Comparison of ENCODE assay signal across 25 mouse cellular contexts in the genomic region with DNA sequence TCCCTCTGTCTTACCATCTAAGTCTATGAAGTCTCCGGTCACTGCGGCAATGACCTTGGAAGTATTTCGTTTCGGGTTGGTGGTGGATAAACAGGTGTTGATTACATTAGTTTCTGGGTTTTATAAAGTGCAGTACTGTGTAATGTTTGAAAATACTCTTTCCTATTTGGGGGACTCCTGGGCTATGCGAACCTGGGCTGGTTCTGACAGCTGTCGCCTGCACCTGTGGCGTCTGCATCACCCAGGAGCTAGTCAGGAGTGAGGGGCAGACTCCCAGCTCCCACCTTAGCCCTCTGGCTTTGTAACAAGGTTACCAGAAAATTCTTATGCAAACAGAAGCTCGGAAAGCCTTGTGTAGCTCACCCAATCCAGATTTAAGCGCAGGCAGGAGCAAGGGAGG.
DNase-seq lines count a peak whose midpoint lies in the region; ATAC-seq and TF ChIP-seq lines count a peak whose summit lies in the region.
"Had no signal": no experiment of that assay in that cellular context is flagged by ENCODE, and none has a peak within 500 bp of the region (broad histone marks: within the 10 kb centered on the region; RNA-seq: fewer than 3 reads in every experiment).

No protein-coding gene starts in this region.

- H3K4me3 ChIP-seq in heart, embryonic 10.5 days = no peak overlapping the region
- H3K4me3 ChIP-seq in heart, embryonic 13.5 days = no peak overlapping the region
- H3K4me3 ChIP-seq in testis, adult 2 months (ENCODE audit: control insufficient read depth, low read depth, low read length) = no peak overlapping the region
- no peak overlapping the region for H3K4me3 ChIP-seq in intestine, embryonic 16.5 days (ENCODE audit: low read length)
- H3K4me3 ChIP-seq: embryonic facial prominence, embryonic 12.5 days; embryonic facial prominence, embryonic 15.5 days; gastrocnemius, adult 2 months; hindbrain, embryonic 12.5 days; hindbrain, embryonic 15.5 days had no signal

- no peak for TF ChIP-seq CTCF in testis, adult 2 months (IDR thresholded peaks at IDR 0.05; ENCODE audit: control insufficient read depth, insufficient read depth, insufficient replicate concordance, low read depth, low read length)

- WGBS in heart, embryonic 10.5 days = 78% methylated on average over 9 of the region's 9 CpGs
- 73% methylated on average over 9 of the region's 9 CpGs for WGBS in heart, embryonic 13.5 days
- WGBS in intestine, embryonic 16.5 days = 82% methylated on average over 9 of the region's 9 CpGs

- no peaks in the 10 kb centered on the region for H3K36me3 ChIP-seq in heart, embryonic 10.5 days
- no peaks in the 10 kb centered on the region for H3K36me3 ChIP-seq in heart, embryonic 13.5 days
- H3K36me3 ChIP-seq in testis, adult 2 months (ENCODE audit: control insufficient read depth, insufficient read depth, low read length) = no peaks in the 10 kb centered on the region
- H3K36me3 ChIP-seq in intestine, embryonic 16.5 days (ENCODE audit: control insufficient read depth, insufficient read depth, low read length) = no peaks in the 10 kb centered on the region
- H3K36me3 ChIP-seq: embryonic facial prominence, embryonic 12.5 days; embryonic facial prominence, embryonic 15.5 days; G1E; hindbrain, embryonic 12.5 days; hindbrain, embryonic 15.5 days had no signal

- H3K4me2 ChIP-seq in heart, embryonic 13.5 days = no peak overlapping the region
- no peak overlapping the region for H3K4me2 ChIP-seq in intestine, embryonic 16.5 days (ENCODE audit: low read depth, low read length)
- H3K4me2 ChIP-seq: embryonic facial prominence, embryonic 12.5 days; embryonic facial prominence, embryonic 15.5 days; hindbrain, embryonic 12.5 days; hindbrain, embryonic 15.5 days had no signal

- no peak for TF ChIP-seq POLR2A in testis, adult 2 months (IDR thresholded peaks at IDR 0.05; ENCODE audit: control insufficient read depth, low read depth, low read length)

- no peak overlapping the region for H3K9ac ChIP-seq in heart, embryonic 13.5 days
- no peak overlapping the region for H3K9ac ChIP-seq in intestine, embryonic 16.5 days (ENCODE audit: low read depth, low read length)
- H3K9ac ChIP-seq: embryonic facial prominence, embryonic 12.5 days; embryonic facial prominence, embryonic 15.5 days; forebrain, postnatal 0 days; hindbrain, embryonic 12.5 days; hindbrain, embryonic 15.5 days had no signal

- H3K9me3 ChIP-seq in heart, embryonic 10.5 days = no peaks in the 10 kb centered on the region
- no peaks in the 10 kb centered on the region for H3K9me3 ChIP-seq in heart, embryonic 13.5 days
- no peaks in the 10 kb centered on the region for H3K9me3 ChIP-seq in intestine, embryonic 16.5 days (ENCODE audit: control insufficient read depth, low read length)
- H3K9me3 ChIP-seq: embryonic facial prominence, embryonic 12.5 days; embryonic facial prominence, embryonic 15.5 days; G1E; hindbrain, embryonic 12.5 days; hindbrain, embryonic 15.5 days had no signal

- no peaks in the 10 kb centered on the region for H3K27me3 ChIP-seq in heart, embryonic 10.5 days (ENCODE audit: insufficient read depth, poor library complexity, severe bottlenecking)
- H3K27me3 ChIP-seq in heart, embryonic 13.5 days (replicated peaks) = no peaks in the 10 kb centered on the region
- no peaks in the 10 kb centered on the region for H3K27me3 ChIP-seq in testis, adult 2 months (ENCODE audit: control insufficient read depth, insufficient read depth, low read length)
- no peaks in the 10 kb centered on the region for H3K27me3 ChIP-seq in intestine, embryonic 16.5 days (replicated peaks; ENCODE audit: control insufficient read depth, insufficient read depth, low read length)
- H3K27me3 ChIP-seq: CH12.LX; embryonic facial prominence, embryonic 12.5 days; embryonic facial prominence, embryonic 15.5 days; hindbrain, embryonic 12.5 days; hindbrain, embryonic 15.5 days; Patski had no signal

- peaks cover 18% of the 10 kb centered on the region for H3K4me1 ChIP-seq in heart, embryonic 10.5 days
- H3K4me1 ChIP-seq in heart, embryonic 13.5 days = peaks cover 33% of the 10 kb centered on the region
- peaks cover 9% of the 10 kb centered on the region for H3K4me1 ChIP-seq in testis, adult 2 months (ENCODE audit: control insufficient read depth, insufficient read depth, low read length)
- peaks cover 8% of the 10 kb centered on the region for H3K4me1 ChIP-seq in intestine, embryonic 16.5 days (ENCODE audit: control insufficient read depth, insufficient read depth, low read length)

- DNase-seq in heart, embryonic 10.5 days (ENCODE audit: low spot score) = no peak
- no peak for DNase-seq in heart, adult 8-10 months (ENCODE audit: low spot score)
- no peak for DNase-seq in heart, postnatal 10 days
- DNase-seq in testis, postnatal 10 days (ENCODE audit: low spot score) = no peak
- DNase-seq: adrenal gland, postnatal 10 days; adrenal gland, postnatal 36 days; B cell, adult 2 months; cerebellum, adult 2 months; cerebellum, adult 9-11 months; cerebellum, postnatal 25 days; forebrain, postnatal 0 days; gastrocnemius, adult 2 months; gastrocnemius, postnatal 14 days; kidney, adult 11 months had no signal

- no peak for ATAC-seq in heart, embryonic 13.5 days (ENCODE audit: extremely low read depth, insufficient number of reproducible peaks, low FRiP score, low TSS enrichment)
- ATAC-seq in intestine, embryonic 16.5 days = no peak
- ATAC-seq: forebrain, embryonic 14.5 days; Patski had no signal

- peak overlapping the region; percentile 62 for H3K27ac ChIP-seq in heart, embryonic 10.5 days
- peak overlapping the region; percentile 26 for H3K27ac ChIP-seq in heart, embryonic 13.5 days (replicated peaks)
- H3K27ac ChIP-seq in testis, adult 2 months (ENCODE audit: control insufficient read depth, insufficient read depth, low read depth, low read length) = peak overlapping the region; percentile 9; the same call in 1 of the 2 replicates
- H3K27ac ChIP-seq in intestine, embryonic 16.5 days (ENCODE audit: low read length) = no peak overlapping the region
- H3K27ac ChIP-seq: embryonic facial prominence, embryonic 12.5 days; embryonic facial prominence, embryonic 15.5 days; gastrocnemius, adult 2 months; hindbrain, embryonic 12.5 days; hindbrain, embryonic 15.5 days had no signal

- intact Hi-C loops in heart, postnatal 10 days (cut with DNase I) = no loop called here
